Mouse (Mus musculus): Measurements from ENCODE around the gene Tec.

GRCm38 (mm10) chr5:72755035-72755434 lies 113.2 kb downstream of the Tec start:
- TF ChIP-seq MEF2A (IDR thresholded peaks at IDR 0.05; ENCODE audit: borderline replicate concordance, low read depth, low read length), result no peak
- no peak for TF ChIP-seq UBTF (IDR thresholded peaks at IDR 0.05; ENCODE audit: low read depth, low read length)
- no peak for TF ChIP-seq CTCF (conservative IDR thresholded peaks at IDR 0.05 in 1 of 2, IDR thresholded peaks at IDR 0.05 in 1 of 2; ENCODE audit: low read depth in 2 of 2, low read length in 2 of 2)
- no peak for TF ChIP-seq HCFC1 (IDR thresholded peaks at IDR 0.05; ENCODE audit: low read depth, low read length)
- no peak for TF ChIP-seq TBP (conservative IDR thresholded peaks at IDR 0.05; ENCODE audit: low read depth, low read length)
- TF ChIP-seq MXI1 (IDR thresholded peaks at IDR 0.05; ENCODE audit: low read depth, low read length), result no peak
- no peak for TF ChIP-seq ZC3H11A (IDR thresholded peaks at IDR 0.05; ENCODE audit: low read depth, low read length)
- no peak for TF ChIP-seq ZKSCAN1 (IDR thresholded peaks at IDR 0.05; ENCODE audit: borderline replicate concordance, low read depth, low read length)
- TF ChIP-seq CHD2 (IDR thresholded peaks at IDR 0.05; ENCODE audit: low read length), result no peak
- TF ChIP-seq POLR2A (IDR thresholded peaks at IDR 0.05; ENCODE audit: low read depth, low read length), result no peak
- no peak for TF ChIP-seq MAFK (IDR thresholded peaks at IDR 0.05; ENCODE audit: insufficient replicate concordance, low read length)
- TF ChIP-seq ETS1 (conservative IDR thresholded peaks at IDR 0.05; ENCODE audit: low read depth, low read length), result no peak
- TF ChIP-seq ELF1 (IDR thresholded peaks at IDR 0.05; ENCODE audit: low read depth, low read length), result no peak
- no peak for TF ChIP-seq TCF12 (IDR thresholded peaks at IDR 0.05; ENCODE audit: low read depth, low read length)

Data from CH12.LX (cell line).